Mouse (Mus musculus): ENCODE results near the gene AI467606. TPM values are rescaled to one million over a fixed set of nuclear protein-coding genes. Genes with fewer than 3 reads are reported as not detected.
A peak's percentile ranks its signal among the peaks of the same experiment; 100 is the strongest.

The AI467606 gene
- polyA plus RNA-seq, 1 experiment: 45.0 TPM

DNA sequence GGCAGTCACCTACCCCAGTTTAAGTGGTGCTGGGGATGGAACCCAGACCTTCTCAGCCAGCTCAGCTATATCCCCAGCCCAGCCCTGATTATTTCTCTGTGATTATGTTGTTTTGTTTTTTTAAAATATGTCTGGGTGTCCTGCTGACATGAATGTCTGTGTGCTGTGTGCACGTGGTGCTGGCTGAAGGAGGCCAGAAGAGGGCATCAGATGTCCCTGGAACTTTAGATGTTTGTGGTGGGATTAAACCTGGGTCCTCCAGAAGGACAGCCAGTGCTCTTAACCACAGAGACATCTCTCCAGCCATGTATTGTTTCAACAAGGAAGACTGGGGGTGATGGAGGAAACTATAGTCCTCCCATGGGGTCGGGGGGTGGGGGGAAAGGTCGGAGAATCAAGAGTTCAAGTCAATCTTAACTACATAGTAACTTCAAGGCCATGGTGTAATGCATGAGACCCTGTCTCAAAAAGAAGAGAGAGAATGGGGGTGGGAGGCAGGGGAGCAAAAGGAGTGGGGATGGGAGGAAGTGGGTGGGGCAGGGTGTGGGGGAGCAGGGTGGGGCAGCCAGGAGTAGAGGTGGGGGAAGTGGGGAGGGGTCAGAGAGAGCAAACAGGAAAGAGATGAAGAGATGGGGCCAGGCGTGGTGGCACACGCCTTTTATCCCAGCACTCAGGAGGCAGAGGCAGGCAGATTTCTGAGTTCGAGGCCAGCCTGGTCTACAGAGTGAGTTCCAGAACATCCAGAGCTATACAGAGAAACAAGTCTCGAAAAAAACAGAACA, 49.7 kb downstream of the AI467606 start:
- Histone ChIP-seq H3K36me3 (ENCODE audit: control insufficient read depth, insufficient read depth) (no peaks in the 10 kb centered on the region), H3K4me2 (ENCODE audit: low read depth) (no peak overlapping the region), H3K4me3 (no peak overlapping the region), H3K27me3 (ENCODE audit: control insufficient read depth, insufficient read depth, insufficient read length) (no peaks in the 10 kb centered on the region), H3ac (ENCODE audit: control insufficient read depth, insufficient read length) (no peak overlapping the region), H3K79me2 (ENCODE audit: control insufficient read depth, insufficient read depth) (no peaks in the 10 kb centered on the region)
- TF ChIP-seq REST (IDR thresholded peaks at IDR 0.05; ENCODE audit: insufficient read depth, insufficient read length) (no peak), SRF (IDR thresholded peaks at IDR 0.05; ENCODE audit: control insufficient read depth, insufficient read length, low read depth) (no peak), MYOG (IDR thresholded peaks at IDR 0.05; ENCODE audit: control insufficient read depth in 1 of 3, insufficient read depth in 1 of 3, insufficient read length in 2 of 3, low read depth in 2 of 3) (no peak), POLR2AphosphoS2 (IDR thresholded peaks at IDR 0.05; ENCODE audit: insufficient read length, low read depth) (no peak), CEBPB (IDR thresholded peaks at IDR 0.05; ENCODE audit: insufficient read depth, poor library complexity, severe bottlenecking) (no peak), USF1 (IDR thresholded peaks at IDR 0.05; ENCODE audit: low read depth) (peak; percentile 53), MYOD1 (IDR thresholded peaks at IDR 0.05; ENCODE audit: control insufficient read depth in 1 of 3, insufficient read length in 2 of 3, low read depth in 2 of 3) (no peak), TCF12 (IDR thresholded peaks at IDR 0.05; ENCODE audit: insufficient read depth, poor library complexity, severe bottlenecking) (no peak)

DNA sequence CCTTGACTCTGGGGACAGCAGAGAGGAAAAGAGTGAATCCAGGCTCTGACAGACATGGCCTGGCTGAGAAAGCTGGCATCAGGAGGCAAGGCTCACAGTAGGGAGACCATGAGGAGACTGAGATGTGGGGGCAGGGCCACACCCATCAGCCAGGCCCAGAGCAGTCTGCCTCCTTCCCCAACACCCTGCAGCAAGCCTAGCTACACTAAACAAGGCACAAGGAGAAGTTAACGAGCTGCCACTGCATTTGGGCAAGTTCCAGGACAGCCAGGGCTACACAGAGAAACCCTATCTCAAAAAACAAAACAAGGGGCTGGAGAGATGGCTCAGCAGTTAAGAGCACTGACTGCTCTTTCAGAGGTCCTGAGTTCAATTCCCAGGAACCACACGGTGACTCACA, 51.1 kb downstream of the AI467606 start:
- Histone ChIP-seq H3K36me3 (ENCODE audit: control insufficient read depth, insufficient read depth) (no peaks in the 10 kb centered on the region), H3K79me2 (ENCODE audit: control insufficient read depth, insufficient read depth) (no peaks in the 10 kb centered on the region), H3K4me2 (ENCODE audit: low read depth) (no peak overlapping the region), H3ac (ENCODE audit: control insufficient read depth, insufficient read length) (no peak overlapping the region), H3K27me3 (ENCODE audit: control insufficient read depth, insufficient read depth, insufficient read length) (no peaks in the 10 kb centered on the region), H3K4me3 (no peak overlapping the region)
- no peak for TF ChIP-seq REST (IDR thresholded peaks at IDR 0.05; ENCODE audit: insufficient read depth, insufficient read length)
- TF ChIP-seq SRF (IDR thresholded peaks at IDR 0.05; ENCODE audit: control insufficient read depth, insufficient read length, low read depth): no peak
- TF ChIP-seq USF1 (IDR thresholded peaks at IDR 0.05; ENCODE audit: low read depth): no peak
- TF ChIP-seq POLR2AphosphoS2 (IDR thresholded peaks at IDR 0.05; ENCODE audit: insufficient read length, low read depth): no peak
- no peak for TF ChIP-seq E2F4 (IDR thresholded peaks at IDR 0.05; ENCODE audit: insufficient read depth)
- TF ChIP-seq MAX (IDR thresholded peaks at IDR 0.05; ENCODE audit: low read depth): no peak
- TF ChIP-seq TCF3 (IDR thresholded peaks at IDR 0.05; ENCODE audit: insufficient read length, low read depth): no peak
- no peak for TF ChIP-seq MYOG (IDR thresholded peaks at IDR 0.05; ENCODE audit: control insufficient read depth in 1 of 3, insufficient read depth in 1 of 3, insufficient read length in 2 of 3, low read depth in 2 of 3)
- TF ChIP-seq POLR2A (IDR thresholded peaks at IDR 0.05; ENCODE audit: insufficient read length, low read depth): no peak
- no peak for TF ChIP-seq CEBPB (IDR thresholded peaks at IDR 0.05; ENCODE audit: insufficient read depth, poor library complexity, severe bottlenecking)
- TF ChIP-seq MYOD1 (IDR thresholded peaks at IDR 0.05; ENCODE audit: control insufficient read depth in 1 of 3, insufficient read length in 2 of 3, low read depth in 2 of 3): no peak
- TF ChIP-seq TCF12 (IDR thresholded peaks at IDR 0.05; ENCODE audit: insufficient read depth, poor library complexity, severe bottlenecking): no peak

DNA sequence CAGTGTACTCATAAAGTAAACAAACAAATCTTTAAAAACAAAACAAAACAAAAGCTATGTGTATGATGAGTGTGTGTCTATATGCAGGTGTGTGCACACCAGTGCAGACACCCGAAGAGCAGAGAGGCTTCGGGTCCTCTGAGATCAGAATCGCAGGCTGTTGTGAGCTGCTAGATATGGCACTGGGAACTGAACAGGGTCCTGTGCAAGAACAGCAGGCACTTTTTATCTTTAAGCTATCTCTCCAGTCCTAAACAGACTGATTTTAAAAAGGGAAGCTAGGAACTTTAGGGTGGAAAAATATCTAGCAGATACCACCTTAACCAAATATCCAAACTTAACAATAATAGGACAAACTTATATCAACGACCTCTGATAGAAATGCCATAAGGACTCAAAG, 51.5 kb downstream of the AI467606 start:
- H3K79me2 ChIP-seq (ENCODE audit: control insufficient read depth, insufficient read depth): no peaks in the 10 kb centered on the region
- H3K27me3 ChIP-seq (ENCODE audit: control insufficient read depth, insufficient read depth, insufficient read length): no peaks in the 10 kb centered on the region
- H3K4me3 ChIP-seq: no peak overlapping the region
- H3ac ChIP-seq (ENCODE audit: control insufficient read depth, insufficient read length): no peak overlapping the region
- H3K4me2 ChIP-seq (ENCODE audit: low read depth): no peak overlapping the region
- H3K36me3 ChIP-seq (ENCODE audit: control insufficient read depth, insufficient read depth): no peaks in the 10 kb centered on the region
- no peak for TF ChIP-seq SRF (IDR thresholded peaks at IDR 0.05; ENCODE audit: control insufficient read depth, insufficient read length, low read depth)
- TF ChIP-seq TCF3 (IDR thresholded peaks at IDR 0.05; ENCODE audit: insufficient read length, low read depth): no peak
- TF ChIP-seq USF1 (IDR thresholded peaks at IDR 0.05; ENCODE audit: low read depth): no peak
- no peak for TF ChIP-seq MYOG (IDR thresholded peaks at IDR 0.05; ENCODE audit: control insufficient read depth in 1 of 3, insufficient read depth in 1 of 3, insufficient read length in 2 of 3, low read depth in 2 of 3)
- no peak for TF ChIP-seq MAX (IDR thresholded peaks at IDR 0.05; ENCODE audit: low read depth)
- TF ChIP-seq E2F4 (IDR thresholded peaks at IDR 0.05; ENCODE audit: insufficient read depth): no peak
- no peak for TF ChIP-seq TCF12 (IDR thresholded peaks at IDR 0.05; ENCODE audit: insufficient read depth, poor library complexity, severe bottlenecking)
- TF ChIP-seq MYOD1 (IDR thresholded peaks at IDR 0.05; ENCODE audit: control insufficient read depth in 1 of 3, insufficient read length in 2 of 3, low read depth in 2 of 3): no peak
- TF ChIP-seq POLR2AphosphoS2 (IDR thresholded peaks at IDR 0.05; ENCODE audit: insufficient read length, low read depth): no peak
- no peak for TF ChIP-seq POLR2A (IDR thresholded peaks at IDR 0.05; ENCODE audit: insufficient read length, low read depth)

Other genes starting within 250 kb of the AI467606 start
- not detected for gene Doc2a, start 243.9 kb upstream of the AI467606 start, polyA plus RNA-seq (2012; fragmentation: generic; extraction: Trizol)
- 16.2 TPM for gene Hirip3, start 229.4 kb upstream of the AI467606 start, polyA plus RNA-seq (2012; fragmentation: generic; extraction: Trizol)
- gene Ino80e, start 229.0 kb upstream of the AI467606 start, polyA plus RNA-seq (2012; fragmentation: generic; extraction: Trizol): 62.4 TPM
- 26.6 TPM for gene Taok2, start 206.7 kb upstream of the AI467606 start, polyA plus RNA-seq (2012; fragmentation: generic; extraction: Trizol)
- 34.1 TPM for gene Tmem219, start 168.4 kb upstream of the AI467606 start, polyA plus RNA-seq (2012; fragmentation: generic; extraction: Trizol)
- 14.6 TPM for gene Kctd13, start 162.5 kb upstream of the AI467606 start, polyA plus RNA-seq (2012; fragmentation: generic; extraction: Trizol)
- gene Asphd1, start 141.8 kb upstream of the AI467606 start, polyA plus RNA-seq (2012; fragmentation: generic; extraction: Trizol): 0.11 TPM
- gene Sez6l2, start 140.8 kb upstream of the AI467606 start, polyA plus RNA-seq (2012; fragmentation: generic; extraction: Trizol): 0.10 TPM
- gene Cdipt, start 115.4 kb upstream of the AI467606 start, polyA plus RNA-seq (2012; fragmentation: generic; extraction: Trizol): 173 TPM
- gene Cdiptos, start 115.3 kb upstream of the AI467606 start, polyA plus RNA-seq (2012; fragmentation: generic; extraction: Trizol): 0.18 TPM
- 111 TPM for gene Mvp, start 76.7 kb upstream of the AI467606 start, polyA plus RNA-seq (2012; fragmentation: generic; extraction: Trizol)
- gene Pagr1b, start 74.9 kb upstream of the AI467606 start, polyA plus RNA-seq (2012; fragmentation: generic; extraction: Trizol): 0.95 TPM
- gene Pagr1a, start 74.0 kb upstream of the AI467606 start, polyA plus RNA-seq (2012; fragmentation: generic; extraction: Trizol): 8.1 TPM
- 37.7 TPM for gene Gm42742, start 70.3 kb upstream of the AI467606 start, polyA plus RNA-seq (2012; fragmentation: generic; extraction: Trizol)
- gene Prrt2, start 70.1 kb upstream of the AI467606 start, polyA plus RNA-seq (2012; fragmentation: generic; extraction: Trizol): not detected
- 115 TPM for gene Maz, start 64.3 kb upstream of the AI467606 start, polyA plus RNA-seq (2012; fragmentation: generic; extraction: Trizol)
- gene Kif22, start 48.9 kb upstream of the AI467606 start, polyA plus RNA-seq (2012; fragmentation: generic; extraction: Trizol): 29.9 TPM
- gene Zg16, start 4.0 kb upstream of the AI467606 start, polyA plus RNA-seq (2012; fragmentation: generic; extraction: Trizol): not detected
- 0.04 TPM for gene Qprt, start 30.9 kb downstream of the AI467606 start, polyA plus RNA-seq (2012; fragmentation: generic; extraction: Trizol)
- gene Spn, start 46.5 kb downstream of the AI467606 start, polyA plus RNA-seq (2012; fragmentation: generic; extraction: Trizol): 21.7 TPM
- 58.3 TPM for gene Cd2bp2, start 104.7 kb downstream of the AI467606 start, polyA plus RNA-seq (2012; fragmentation: generic; extraction: Trizol)
- 62.8 TPM for gene Tbc1d10b, start 117.1 kb downstream of the AI467606 start, polyA plus RNA-seq (2012; fragmentation: generic; extraction: Trizol)
- 10,881 TPM for gene Mylpf, start 117.5 kb downstream of the AI467606 start, polyA plus RNA-seq (2012; fragmentation: generic; extraction: Trizol)
- gene Zfp553, start 141.7 kb downstream of the AI467606 start, polyA plus RNA-seq (2012; fragmentation: generic; extraction: Trizol): 11.4 TPM
- 2.2 TPM for gene Sept1, start 141.8 kb downstream of the AI467606 start, polyA plus RNA-seq (2012; fragmentation: generic; extraction: Trizol)
- gene Zfp771, start 152.9 kb downstream of the AI467606 start, polyA plus RNA-seq (2012; fragmentation: generic; extraction: Trizol): 34.9 TPM
- 76.9 TPM for gene Dctpp1, start 169.3 kb downstream of the AI467606 start, polyA plus RNA-seq (2012; fragmentation: generic; extraction: Trizol)
- 17.2 TPM for gene Sephs2, start 182.7 kb downstream of the AI467606 start, polyA plus RNA-seq (2012; fragmentation: generic; extraction: Trizol)
- 0.16 TPM for gene Itgal, start 204.9 kb downstream of the AI467606 start, polyA plus RNA-seq (2012; fragmentation: generic; extraction: Trizol)

Measured in myocyte (in vitro differentiated cells).